In genomic region chr8:70476333-70477268, GRCm38 (mm10) we compare ENCODE assay signal across 8 mouse cellular contexts. TPM values are rescaled to one million over a fixed set of nuclear protein-coding genes. Genes with fewer than 3 reads are reported as not detected.
A peak's percentile ranks its signal among the peaks of the same experiment; 100 is the strongest.
DNase-seq lines count a peak whose midpoint lies in the region; ATAC-seq lines count a peak whose summit lies in the region.

Gene Klhl26, minus strand, starts transcription at chr8:70476968.

- H3K27me3 ChIP-seq in heart, embryonic 14.5 days (ENCODE audit: control insufficient read depth, insufficient read depth, low read length): peaks cover 12% of the 10 kb centered on the region
- H3K27me3 ChIP-seq in liver, embryonic 13.5 days: peaks cover 36% of the 10 kb centered on the region
- 0 out of 2 replicates have a peak, but pooled peaks cover 7% of the 10 kb centered on the region for H3K27me3 ChIP-seq in stomach, embryonic 16.5 days (ENCODE audit: control insufficient read depth, insufficient read depth, low read length)

- H3K4me1 ChIP-seq in heart, embryonic 14.5 days (ENCODE audit: control insufficient read depth in 2 of 2, insufficient read depth in 2 of 2, low read length in 2 of 2): peaks cover 9 to 12% of the 10 kb centered on the region in 2 experiments; a peak in 3 of 4 replicates
- peaks cover 42% of the 10 kb centered on the region for H3K4me1 ChIP-seq in liver, embryonic 13.5 days (replicated peaks)
- peaks cover 15% of the 10 kb centered on the region for H3K4me1 ChIP-seq in stomach, embryonic 16.5 days (ENCODE audit: control insufficient read depth, insufficient read depth, low read length)

- H3K27ac ChIP-seq in heart, embryonic 14.5 days (replicated peaks in 1 of 2; ENCODE audit: control insufficient read depth in 1 of 2, insufficient read depth in 1 of 2, low read depth in 2 of 2, low read length in 2 of 2): peak within 1 kb of the TSS in 1 of 2 experiments; percentile 7; a peak in 1 of 4 replicates
- H3K27ac ChIP-seq in liver, embryonic 13.5 days: peak within 1 kb of the TSS; percentile 87
- peak within 1 kb of the TSS; percentile 68 for H3K27ac ChIP-seq in stomach, embryonic 16.5 days (ENCODE audit: low read length)

- peak within 1 kb of the TSS; percentile 89 for H3K4me2 ChIP-seq in heart, embryonic 14.5 days (ENCODE audit: low read length)
- peak within 1 kb of the TSS; percentile 87 for H3K4me2 ChIP-seq in liver, embryonic 13.5 days
- H3K4me2 ChIP-seq in stomach, embryonic 16.5 days (ENCODE audit: low read depth, low read length): peak within 1 kb of the TSS; percentile 85

- H3K36me3 ChIP-seq in heart, embryonic 14.5 days (ENCODE audit: control insufficient read depth, insufficient read depth, low read length): no peaks in the 10 kb centered on the region
- peaks cover 8% of the 10 kb centered on the region for H3K36me3 ChIP-seq in liver, embryonic 13.5 days
- no peaks in the 10 kb centered on the region for H3K36me3 ChIP-seq in stomach, embryonic 16.5 days (ENCODE audit: control insufficient read depth, insufficient read depth, low read length)

- peak; percentile 96 for DNase-seq in c-Kit-negative CD71-positive TER-119-positive erythroid progenitor cells, embryonic 14.5 days (ENCODE audit: low read depth, low spot score)
- peak; percentile 85 for DNase-seq in fibroblast of lung, adult 2 months (ENCODE audit: low read depth)
- DNase-seq in kidney, postnatal 14 days: peak; percentile 97
- peak; percentile 98 for DNase-seq in liver, embryonic 13.5 days
- DNase-seq in neural tube, embryonic 10.5 days (ENCODE audit: extremely low spot score, low spot score): peak; percentile 92

- no peaks in the 10 kb centered on the region for H3K9me3 ChIP-seq in heart, embryonic 14.5 days (ENCODE audit: control insufficient read depth, low read length)
- no peaks in the 10 kb centered on the region for H3K9me3 ChIP-seq in liver, embryonic 13.5 days (replicated peaks)
- no peaks in the 10 kb centered on the region for H3K9me3 ChIP-seq in stomach, embryonic 16.5 days (replicated peaks; ENCODE audit: control insufficient read depth, low read length)

- ATAC-seq in CD4-positive, CD25-positive, alpha-beta regulatory T cell, adult 4 months: peak; percentile 96
- ATAC-seq in heart, embryonic 14.5 days (ENCODE audit: insufficient number of reproducible peaks, insufficient read depth, low FRiP score, low read depth): peak; percentile 90
- peak; percentile 86 for ATAC-seq in liver, embryonic 13.5 days (ENCODE audit: low read depth)
- peak; percentile 93 for ATAC-seq in stomach, embryonic 16.5 days (ENCODE audit: insufficient read depth, low FRiP score)

- WGBS in heart, embryonic 14.5 days: under 1% methylated on average over 53 of the region's 53 CpGs
- under 1% methylated on average over 53 of the region's 53 CpGs for WGBS in liver, embryonic 13.5 days (ENCODE audit: insufficient replicate concordance)
- WGBS in stomach, embryonic 16.5 days: under 1% methylated on average over 52 of the region's 53 CpGs

- peak within 1 kb of the TSS; percentile 88 for H3K9ac ChIP-seq in heart, embryonic 14.5 days (ENCODE audit: low read length)
- peak within 1 kb of the TSS; percentile 93 for H3K9ac ChIP-seq in liver, embryonic 13.5 days
- H3K9ac ChIP-seq in stomach, embryonic 16.5 days (ENCODE audit: low read length): peak within 1 kb of the TSS; percentile 90

- peak within 1 kb of the TSS; percentile 57 to 80 for H3K4me3 ChIP-seq in heart, embryonic 14.5 days (ENCODE audit: control insufficient read depth in 1 of 2, insufficient read depth in 1 of 2, low read depth in 1 of 2, low read length in 2 of 2)
- peak within 1 kb of the TSS; percentile 79 for H3K4me3 ChIP-seq in liver, embryonic 13.5 days (replicated peaks)
- H3K4me3 ChIP-seq in stomach, embryonic 16.5 days (replicated peaks; ENCODE audit: low read length): peak within 1 kb of the TSS; percentile 73

RNA-seq across cellular contexts. Expression of gene Klhl26, which starts in this region (rescaled TPM):
- polyA plus RNA-seq in CD4-positive, CD25-positive, alpha-beta regulatory T cell, adult 4 months (2017; shearing (Covaris generic)): 10 to 100 TPM in 1 of 2 experiments, 1 to 10 TPM in 1; 7.2 to 20.1 TPM
- polyA plus RNA-seq in heart, embryonic 14.5 days (2014; fragmentation: Nextera tagmentation; extraction: Ambion mirVana): 9.6 and 9.8 TPM in 2 replicates
- 6.7 and 7.0 TPM in 2 replicates for polyA plus RNA-seq in liver, embryonic 13.5 days (2015; fragmentation: Nextera tagmentation; extraction: Ambion mirVana)
- 24.2 and 24.9 TPM in 2 replicates for polyA plus RNA-seq in stomach, embryonic 16.5 days (2015; fragmentation: Nextera tagmentation; extraction: Ambion mirVana)
